ENCODE assay signal across 8 mouse cellular contexts in genomic region chr12:11265382-11266281, GRCm38 (mm10). TPM values are rescaled to one million over a fixed set of nuclear protein-coding genes. Genes with fewer than 3 reads are reported as not detected.
DNase-seq lines count a peak whose midpoint lies in the region; ATAC-seq lines count a peak whose summit lies in the region.

Gene Gen1 (minus strand): TSS chr12:11265801.
Gene Smc6 (plus strand): TSS chr12:11265886.

- no peaks in the 10 kb centered on the region for H3K9me3 ChIP-seq in lung, embryonic 16.5 days (ENCODE audit: control insufficient read depth, low read length)

- peak within 1 kb of the TSS; percentile 91 for H3K9ac ChIP-seq in lung, embryonic 16.5 days (ENCODE audit: low read length)

- H3K27ac ChIP-seq in lung, embryonic 16.5 days (ENCODE audit: low read length) = peak within 1 kb of the TSS; percentile 93

- no peaks in the 10 kb centered on the region for H3K27me3 ChIP-seq in lung, embryonic 16.5 days (ENCODE audit: control insufficient read depth, insufficient read depth, low read depth, low read length)

- H3K36me3 ChIP-seq in lung, embryonic 16.5 days (ENCODE audit: control insufficient read depth, insufficient read depth, low read length) = no peaks in the 10 kb centered on the region

- under 1% methylated on average over 55 of the region's 83 CpGs for WGBS in lung, embryonic 16.5 days

- H3K4me1 ChIP-seq in lung, embryonic 16.5 days (replicated peaks; ENCODE audit: control insufficient read depth, insufficient read depth, low read length) = peaks cover 24% of the 10 kb centered on the region

- peak; percentile 91 to 97 for ATAC-seq in hematopoietic stem cell, adult 5-6 weeks (replicated peaks in 1 of 2; ENCODE audit: insufficient read depth in 1 of 2, low FRiP score in 2 of 2, low TSS enrichment in 1 of 2, low read depth in 1 of 2, poor library complexity in 2 of 2, severe bottlenecking in 2 of 2)
- ATAC-seq in lung, embryonic 16.5 days (ENCODE audit: low read depth) = peak; percentile 98

- peak within 1 kb of the TSS; percentile 76 for H3K4me3 ChIP-seq in lung, embryonic 16.5 days (ENCODE audit: low read length)

- peak; percentile 83 for DNase-seq in MEL-GATA-1-ER (ENCODE audit: extremely low read depth, low read depth)
- peak; percentile 93 for DNase-seq in cerebellum, adult 8-10 months
- DNase-seq in forelimb bud, embryonic 11.5 days (ENCODE audit: low read depth, low spot score) = peak; percentile 98
- peak; percentile 80 for DNase-seq in layer of hippocampus, adult 9-10 months (ENCODE audit: low spot score)
- DNase-seq in ovary, postnatal 10 days (ENCODE audit: low spot score) = peak; percentile 80
- peak; percentile 78 to 80 for DNase-seq in thymus, postnatal 10 days (ENCODE audit: low spot score in 2 of 2)

- H3K4me2 ChIP-seq in lung, embryonic 16.5 days (ENCODE audit: low read depth, low read length) = peak within 1 kb of the TSS; percentile 76

RNA-seq across cellular contexts. Expression of gene Gen1, which starts in this region (rescaled TPM):
- 8.9 and 13.8 TPM in 2 replicates for total RNA-seq in hematopoietic stem cell, adult 5-6 weeks (2017)
- 8.5 and 11.7 TPM in 2 replicates for polyA plus RNA-seq in lung, embryonic 16.5 days (2015; fragmentation: Nextera tagmentation; extraction: Ambion mirVana)

RNA-seq across cellular contexts. Expression of gene Smc6, which starts in this region (rescaled TPM):
- total RNA-seq in hematopoietic stem cell, adult 5-6 weeks (2017) = 93.0 and 93.7 TPM in 2 replicates
- 139 and 143 TPM in 2 replicates for polyA plus RNA-seq in lung, embryonic 16.5 days (2015; fragmentation: Nextera tagmentation; extraction: Ambion mirVana)

Comparison
In these comparisons a context has a peak if more than half of its experiments do, and no peak if none do; other contexts are left out.
1. Peak in every context shown above with its lines: DNase-seq, ATAC-seq, H3K4me3 ChIP-seq and H3K27ac ChIP-seq.